Mouse (Mus musculus) cortical plate, adult 2 months (tissue): ENCODE measurements at regions not wholly inside any gene's neighbourhood (a gene's known extent, or its start where the extent isn't known, plus 50 kb on each side); places are given as distances from the start of the nearest gene placed in this dataset.

Experiments used
- CTCF ChIP-seq: fragments of 200-500 bp; IDR thresholded peaks from 2 replicates; pipeline ENCODE4 v1.5.1; 2011; ENCODE audit warnings: mild to moderate bottlenecking, control low read depth, low read length; ENCODE audit not compliant: insufficient read depth; ENCODE audit errors: extremely low read depth
- POLR2A ChIP-seq: fragments of 200-500 bp; IDR thresholded peaks from 2 replicates; pipeline ENCODE4 v1.6.1; 2011; ENCODE audit warnings: mild to moderate bottlenecking, low read length, control low read depth; ENCODE audit not compliant: insufficient read depth; ENCODE audit errors: extremely low read depth

GRCm38 (mm10) chr14:71189360-71189759, 589.7 kb upstream of the Fam160b2 start:
- no peak for TF ChIP-seq CTCF
- TF ChIP-seq POLR2A = no peak
